Mouse (Mus musculus) spleen, adult 2 months (tissue): ENCODE measurements around the gene Zfp575. TPM values are rescaled to one million over a fixed set of nuclear protein-coding genes. Genes with fewer than 3 reads are reported as not detected.

Experiments used
- DNase-seq, 2 experiments: peaks; one replicate each; pipeline versions ENCODE4 v3.0.0 to v3.0.0-alpha.2; 2012 to 2021; ENCODE audit warnings: low spot score in 2 of 2, low read depth in 1 of 2
- H3K27ac ChIP-seq: fragments of 200-500 bp; 2 replicates; pipeline ENCODE4 v1.5.1; 2012; ENCODE audit warnings: low read length, inconsistent platforms; ENCODE audit not compliant: insufficient read depth
- H3K27me3 ChIP-seq: fragments of 200-500 bp; 2 replicates; pipeline ENCODE4 v1.6.1; 2012; ENCODE audit warnings: mild to moderate bottlenecking, moderate library complexity, low read length, inconsistent platforms; ENCODE audit not compliant: control insufficient read depth, insufficient read depth
- H3K36me3 ChIP-seq: fragments of 200-500 bp; 2 replicates; pipeline ENCODE4 v1.6.1; 2012; ENCODE audit warnings: mild to moderate bottlenecking, low read length, inconsistent platforms; ENCODE audit not compliant: control insufficient read depth, insufficient read depth
- H3K4me1 ChIP-seq: fragments of 200-500 bp; 2 replicates; pipeline ENCODE4 v1.6.1; 2011; ENCODE audit warnings: inconsistent platforms; ENCODE audit not compliant: control insufficient read depth, insufficient read depth, insufficient read length
- H3K4me3 ChIP-seq: fragments of 200-500 bp; 2 replicates; pipeline ENCODE4 v1.5.1; 2011; ENCODE audit warnings: mild to moderate bottlenecking, inconsistent platforms; ENCODE audit not compliant: insufficient read depth, insufficient read length; ENCODE audit errors: extremely low read depth
- CTCF ChIP-seq: fragments of 200-500 bp; IDR thresholded peaks from 2 replicates; pipeline ENCODE4 v1.5.1; 2011; ENCODE audit warnings: mild to moderate bottlenecking, inconsistent platforms; ENCODE audit not compliant: insufficient read depth, insufficient read length, insufficient replicate concordance; ENCODE audit errors: extremely low read depth
- POLR2A ChIP-seq: fragments of 200-500 bp; IDR thresholded peaks from 2 replicates; pipeline ENCODE4 v1.6.1; 2011; ENCODE audit warnings: low read depth, low read length, inconsistent platforms
- WGBS: fragments of 180-500 bp; shearing (Covaris S2); methylation state at CpG from one replicate; pipeline ENCODE4 v1.1.7; 2018; 5-methylcytosine and 5-hydroxymethylcytosine counted together
- polyA plus RNA-seq: library from polyadenylated mRNA; depleted of rRNA; stranded (reverse); fragments of >200 nt; gene quantifications from 2 replicates; pipeline ENCODE4 v1.2.3, GENCODE M21; 2012

Zfp575 gene
- polyA plus RNA-seq, 1 experiment: 0.29 TPM

- 41% methylated on average over 6 of the region's 6 CpGs for WGBS
Observed at GRCm38 (mm10) chr7:24564607-24565265, 22.7 kb downstream of the Zfp575 start.

GRCm38 (mm10) chr7:24563837-24564206 is 23.6 kb downstream of the Zfp575 start:
- 79% methylated on average over 4 of the region's 4 CpGs for WGBS

More at GRCm38 (mm10) chr7:24564607-24565265, 22.7 kb downstream of the Zfp575 start:
- H3K27me3 ChIP-seq: no peaks in the 10 kb centered on the region
- H3K4me1 ChIP-seq: peaks cover 9% of the 10 kb centered on the region; the same call in 1 of the 2 replicates
- H3K36me3 ChIP-seq: peaks cover 17% of the 10 kb centered on the region
- TF ChIP-seq POLR2A (no peak), CTCF (peak; percentile 93)
- peak overlapping the region; percentile 23 for H3K27ac ChIP-seq
- peak; percentile 62 to 85 for DNase-seq
- no peak overlapping the region for H3K4me3 ChIP-seq

GRCm38 (mm10) chr7:24563191-24563836 is 24.1 kb downstream of the Zfp575 start:
- no peaks in the 10 kb centered on the region for H3K27me3 ChIP-seq
- no peak for DNase-seq
- H3K4me3 ChIP-seq: no peak overlapping the region
- H3K4me1 ChIP-seq: peaks cover 9% of the 10 kb centered on the region; the same call in 1 of the 2 replicates
- H3K36me3 ChIP-seq: peaks cover 18% of the 10 kb centered on the region
- 63% methylated on average over 8 of the region's 8 CpGs for WGBS
- no peak overlapping the region for H3K27ac ChIP-seq
- no peak for TF ChIP-seq POLR2A
- no peak for TF ChIP-seq CTCF

More at GRCm38 (mm10) chr7:24563837-24564206, 23.6 kb downstream of the Zfp575 start:
- TF ChIP-seq POLR2A: no peak
- no peak for TF ChIP-seq CTCF
- Histone ChIP-seq H3K27me3 (no peaks in the 10 kb centered on the region), H3K27ac (no peak overlapping the region), H3K4me3 (no peak overlapping the region), H3K4me1 (peaks cover 9% of the 10 kb centered on the region; the same call in 1 of the 2 replicates), H3K36me3 (peaks cover 18% of the 10 kb centered on the region)
- no peak for DNase-seq

- Histone ChIP-seq H3K4me3 (no peak overlapping the region), H3K4me1 (peaks cover 9% of the 10 kb centered on the region; the same call in 1 of the 2 replicates), H3K27ac (peak overlapping the region; percentile 36; the same call in 1 of the 2 replicates), H3K27me3 (no peaks in the 10 kb centered on the region), H3K36me3 (peaks cover 3% of the 10 kb centered on the region; the same call in 1 of the 2 replicates)
- WGBS: 85% methylated on average over 4 of the region's 4 CpGs
- no peak for TF ChIP-seq POLR2A
- no peak for TF ChIP-seq CTCF
- DNase-seq: no peak
Observed at GRCm38 (mm10) chr7:24561450-24561849, 26.0 kb downstream of the Zfp575 start.

GRCm38 (mm10) chr7:24555786-24556185 is 31.7 kb downstream of the Zfp575 start:
- Histone ChIP-seq H3K36me3 (peaks cover 8% of the 10 kb centered on the region), H3K27ac (no peak overlapping the region), H3K27me3 (no peaks in the 10 kb centered on the region), H3K4me3 (no peak overlapping the region), H3K4me1 (peaks cover 4% of the 10 kb centered on the region; the same call in 1 of the 2 replicates)
- WGBS: 62% methylated on average over 10 of the region's 10 CpGs
- no peak for DNase-seq
- TF ChIP-seq CTCF (no peak), POLR2A (no peak)

- Histone ChIP-seq H3K36me3 (peaks cover 8% of the 10 kb centered on the region), H3K27ac (no peak overlapping the region), H3K27me3 (no peaks in the 10 kb centered on the region), H3K4me3 (no peak overlapping the region), H3K4me1 (peaks cover 9% of the 10 kb centered on the region; the same call in 1 of the 2 replicates)
- 87% methylated on average over 12 of the region's 12 CpGs for WGBS
- no peak for DNase-seq
- TF ChIP-seq POLR2A (no peak), CTCF (no peak)
Observed at GRCm38 (mm10) chr7:24551985-24552759, 35.3 kb downstream of the Zfp575 start.
